Mouse (Mus musculus) embryonic facial prominence, embryonic 14.5 days (tissue): ENCODE measurements at regions not wholly inside any gene's neighbourhood (a gene's known extent, or its start where the extent isn't known, plus 50 kb on each side); places are given as distances from the start of the nearest gene placed in this dataset.

Experiments used
- ATAC-seq: fragments of 200-750 bp; cut with Nextera tagmentation; 2 replicates; pipeline ENCODE4 v1.8.0; 2017; ENCODE audit warnings: low read depth, moderate number of reproducible peaks, moderate TSS enrichment
- DNase-seq: peaks from one replicate; pipeline ENCODE4 v3.0.0-alpha.2; 2015; ENCODE audit warnings: low spot score
- H3K27ac ChIP-seq: fragments of 300-500 bp; sonication (generic); replicated peaks from 2 replicates; pipeline ENCODE4 v1.5.1; 2014; ENCODE audit warnings: low read depth, mild to moderate bottlenecking, low read length, moderate library complexity
- H3K27me3 ChIP-seq: fragments of 300-500 bp; sonication (generic); replicated peaks from 2 replicates; pipeline ENCODE4 v1.6.1; 2014; ENCODE audit warnings: low read length; ENCODE audit not compliant: control insufficient read depth, insufficient read depth
- H3K36me3 ChIP-seq: fragments of 300-500 bp; sonication (generic); 2 replicates; pipeline ENCODE4 v1.6.1; 2014; ENCODE audit warnings: low read length, mixed read lengths; ENCODE audit not compliant: control insufficient read depth, insufficient read depth
- H3K4me1 ChIP-seq: fragments of 300-500 bp; sonication (generic); 2 replicates; pipeline ENCODE4 v1.6.1; 2014; ENCODE audit warnings: antibody characterized with exemption, low read length; ENCODE audit not compliant: control insufficient read depth, insufficient read depth
- H3K4me2 ChIP-seq: fragments of 300-500 bp; sonication (generic); 2 replicates; pipeline ENCODE4 v1.6.1; 2014; ENCODE audit warnings: low read depth, mild to moderate bottlenecking, low read length, moderate library complexity, mixed read lengths
- H3K4me3 ChIP-seq: fragments of 300-500 bp; sonication (generic); 2 replicates; pipeline ENCODE4 v1.5.1; 2014; ENCODE audit warnings: low read depth, mild to moderate bottlenecking, low read length
- H3K9ac ChIP-seq: fragments of 300-500 bp; sonication (generic); 2 replicates; pipeline ENCODE4 v1.6.1; 2014; ENCODE audit warnings: low read depth, mild to moderate bottlenecking, low read length, moderate library complexity, mixed read lengths
- H3K9me3 ChIP-seq: fragments of 300-500 bp; sonication (generic); 2 replicates; pipeline ENCODE4 v1.6.1; 2016; ENCODE audit warnings: low read length; ENCODE audit not compliant: control insufficient read depth
- WGBS: fragments of 180-500 bp; shearing (Covaris S2); extraction: QIAGEN DNeasy Blood & Tissue Kit; methylation state at CpG from one replicate; pipeline ENCODE4 v1.1.7; 2014; 5-methylcytosine and 5-hydroxymethylcytosine counted together

DNA sequence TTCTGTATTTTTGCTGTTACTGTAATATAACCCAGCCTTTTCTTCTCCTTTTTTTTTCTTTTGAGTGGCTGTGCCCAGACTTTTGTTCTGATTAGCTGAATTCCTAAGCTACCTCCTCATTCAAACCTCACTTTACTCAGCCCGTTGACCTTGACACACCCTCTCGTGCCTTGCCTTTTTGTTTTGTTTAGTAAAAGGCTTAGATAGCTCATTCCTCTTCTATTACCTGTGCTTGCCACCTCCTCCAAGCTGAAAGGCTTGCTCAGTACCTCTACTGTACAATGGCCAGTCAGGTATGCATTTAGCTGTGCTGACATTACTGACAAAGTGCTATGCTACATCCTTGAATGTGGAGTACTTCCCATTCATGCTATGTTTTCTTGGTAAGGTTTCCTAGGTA, 464.2 kb upstream of the Smarca2 start:
- no peak overlapping the region for H3K27ac ChIP-seq
- no peaks in the 10 kb centered on the region for H3K27me3 ChIP-seq
- H3K36me3 ChIP-seq = no peaks in the 10 kb centered on the region
- H3K4me2 ChIP-seq = no peak overlapping the region
- no peaks in the 10 kb centered on the region for H3K9me3 ChIP-seq
- WGBS = 75% methylated on average over 2 of the region's 2 CpGs
- H3K4me3 ChIP-seq = no peak overlapping the region
- no peaks in the 10 kb centered on the region for H3K4me1 ChIP-seq
- DNase-seq = peak; percentile 41
- no peak overlapping the region for H3K9ac ChIP-seq
- no peak for ATAC-seq

DNA sequence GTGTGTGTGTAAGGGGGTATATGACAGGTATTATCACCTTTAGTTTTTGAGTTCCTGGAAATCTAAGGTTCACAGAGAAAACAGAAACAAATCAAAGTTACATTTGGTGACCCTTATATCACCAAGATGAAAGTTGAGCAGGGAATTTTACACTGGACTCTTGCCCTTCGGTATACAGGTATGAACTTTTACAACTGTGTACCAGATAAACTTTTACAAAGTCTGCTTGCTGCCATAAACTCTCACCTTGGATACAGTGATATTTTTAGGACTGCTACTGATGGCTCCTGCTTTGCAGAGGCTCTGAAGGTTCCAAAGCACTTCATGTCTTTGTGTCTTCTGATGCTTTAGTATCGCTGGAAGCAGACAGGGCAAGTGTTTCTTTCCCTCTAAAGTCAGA, 461.3 kb upstream of the Smarca2 start:
- Histone ChIP-seq H3K4me1 (no peaks in the 10 kb centered on the region), H3K36me3 (no peaks in the 10 kb centered on the region), H3K4me2 (no peak overlapping the region), H3K9ac (no peak overlapping the region), H3K9me3 (no peaks in the 10 kb centered on the region), H3K4me3 (no peak overlapping the region), H3K27me3 (no peaks in the 10 kb centered on the region), H3K27ac (no peak overlapping the region)
- ATAC-seq (no peak), DNase-seq (no peak)
- WGBS = 88% methylated on average over 2 of the region's 2 CpGs

DNA sequence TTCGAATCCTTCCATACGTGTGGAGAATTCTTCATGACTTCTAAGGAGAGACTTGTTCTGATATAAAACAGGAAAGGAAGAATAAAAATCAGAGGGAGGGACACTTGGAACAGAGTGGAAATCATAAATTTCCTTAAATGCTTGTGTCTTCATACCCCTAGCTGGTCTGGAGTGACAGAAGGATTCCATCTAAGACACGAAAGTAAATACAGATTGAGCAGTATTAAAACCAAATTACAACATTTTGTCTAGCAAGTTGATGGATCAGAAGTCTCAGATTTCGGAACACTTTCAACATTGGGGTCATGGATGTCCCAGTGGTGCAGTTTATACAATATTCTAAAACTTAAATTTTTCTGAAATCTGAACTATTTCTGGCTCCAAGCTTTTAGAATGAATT, 453.6 kb upstream of the Smarca2 start:
- DNase-seq = peak; percentile 10
- no peak for ATAC-seq
- H3K36me3 ChIP-seq = no peaks in the 10 kb centered on the region
- no peak overlapping the region for H3K27ac ChIP-seq
- H3K9ac ChIP-seq = no peak overlapping the region
- H3K4me2 ChIP-seq = no peak overlapping the region
- no peaks in the 10 kb centered on the region for H3K4me1 ChIP-seq
- 64% methylated on average over 4 of the region's 4 CpGs for whole genome bisulfite sequencing
- no peaks in the 10 kb centered on the region for H3K9me3 ChIP-seq
- no peaks in the 10 kb centered on the region for H3K27me3 ChIP-seq
- no peak overlapping the region for H3K4me3 ChIP-seq

DNA sequence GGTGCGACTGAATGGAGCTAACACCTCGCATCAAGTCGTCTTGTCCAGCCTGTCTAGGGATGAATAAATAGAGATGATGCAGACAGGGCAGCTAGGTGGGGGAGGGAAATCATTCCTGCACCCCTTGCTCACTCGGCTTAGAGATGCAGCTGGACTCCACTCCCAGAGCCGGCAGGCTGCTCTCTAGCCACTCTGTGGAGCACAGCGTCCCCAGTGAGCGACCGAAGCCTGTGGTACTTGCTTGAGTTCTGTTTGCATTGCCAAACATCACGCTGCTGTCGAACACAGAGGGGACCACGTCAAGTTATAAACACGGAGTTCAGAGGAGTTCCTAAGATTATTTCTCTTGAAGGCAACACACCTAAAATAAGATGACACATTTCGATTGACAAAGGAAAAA, 439.9 kb upstream of the Smarca2 start:
- DNase-seq = peak; percentile 17

DNA sequence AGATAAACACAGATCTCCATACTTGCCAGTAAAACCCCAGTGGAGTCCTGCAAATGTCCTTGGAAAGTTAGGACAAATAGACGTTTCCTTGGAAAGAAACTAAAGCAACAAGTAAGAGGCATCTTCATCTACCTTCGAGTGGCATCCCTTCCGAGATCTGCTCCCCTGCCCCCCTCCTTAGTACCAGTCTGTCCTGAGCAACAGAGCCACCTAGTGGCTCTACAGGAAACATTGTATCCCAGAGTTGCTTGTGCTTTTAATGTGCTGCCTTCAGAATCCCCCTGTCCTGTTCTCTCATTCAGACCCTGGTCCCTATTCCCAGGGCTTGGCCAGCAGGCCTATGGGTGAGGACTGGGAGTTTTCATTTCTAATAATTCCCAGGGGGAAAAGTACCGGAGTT, 423.1 kb upstream of the Smarca2 start:
- ATAC-seq (no peak), DNase-seq (peak; percentile 65)
- Histone ChIP-seq H3K36me3 (no peaks in the 10 kb centered on the region), H3K4me1 (no peaks in the 10 kb centered on the region), H3K27ac (no peak overlapping the region), H3K9ac (no peak overlapping the region), H3K27me3 (no peaks in the 10 kb centered on the region), H3K9me3 (no peaks in the 10 kb centered on the region), H3K4me2 (no peak overlapping the region), H3K4me3 (no peak overlapping the region)
- 14% methylated on average over 4 of the region's 4 CpGs for WGBS

More for the DNA sequence above, 439.9 kb upstream of the Smarca2 start:
- WGBS = 49% methylated on average over 13 of the region's 13 CpGs
- H3K4me2 ChIP-seq = no peak overlapping the region
- no peaks in the 10 kb centered on the region for H3K27me3 ChIP-seq
- H3K27ac ChIP-seq = no peak overlapping the region
- no peak overlapping the region for H3K9ac ChIP-seq
- H3K9me3 ChIP-seq = no peaks in the 10 kb centered on the region
- H3K4me3 ChIP-seq = no peak overlapping the region
- ATAC-seq = no peak
- no peaks in the 10 kb centered on the region for H3K36me3 ChIP-seq
- H3K4me1 ChIP-seq = no peaks in the 10 kb centered on the region

DNA sequence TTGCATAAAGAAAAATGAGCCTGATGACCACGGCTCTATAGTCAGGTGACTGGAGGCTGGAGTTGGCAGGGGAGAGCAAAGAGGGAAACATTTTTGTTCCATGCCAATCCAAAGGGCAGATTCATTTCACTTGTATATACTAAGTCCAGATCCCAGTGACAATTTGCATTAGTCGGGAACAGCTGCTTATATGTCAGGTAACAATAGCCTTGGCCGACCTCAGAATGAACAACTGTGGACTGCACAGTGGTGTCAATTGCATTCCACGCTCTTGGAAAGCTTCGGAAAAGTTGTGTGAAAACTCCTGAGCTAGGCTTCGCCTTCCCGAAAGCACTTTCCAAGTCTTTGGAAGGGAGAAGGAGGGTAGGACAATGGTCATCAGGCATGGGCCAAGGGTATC, 419.8 kb upstream of the Smarca2 start:
- Histone ChIP-seq H3K4me3 (no peak overlapping the region), H3K36me3 (no peaks in the 10 kb centered on the region), H3K9me3 (no peaks in the 10 kb centered on the region), H3K27ac (no peak overlapping the region), H3K4me2 (no peak overlapping the region), H3K4me1 (no peaks in the 10 kb centered on the region), H3K9ac (no peak overlapping the region), H3K27me3 (no peaks in the 10 kb centered on the region)
- 68% methylated on average over 7 of the region's 7 CpGs for WGBS
- peak; percentile 66 for DNase-seq
- 0 out of 2 replicates have a peak, but pooled peaks have one; percentile 55 for ATAC-seq

DNA sequence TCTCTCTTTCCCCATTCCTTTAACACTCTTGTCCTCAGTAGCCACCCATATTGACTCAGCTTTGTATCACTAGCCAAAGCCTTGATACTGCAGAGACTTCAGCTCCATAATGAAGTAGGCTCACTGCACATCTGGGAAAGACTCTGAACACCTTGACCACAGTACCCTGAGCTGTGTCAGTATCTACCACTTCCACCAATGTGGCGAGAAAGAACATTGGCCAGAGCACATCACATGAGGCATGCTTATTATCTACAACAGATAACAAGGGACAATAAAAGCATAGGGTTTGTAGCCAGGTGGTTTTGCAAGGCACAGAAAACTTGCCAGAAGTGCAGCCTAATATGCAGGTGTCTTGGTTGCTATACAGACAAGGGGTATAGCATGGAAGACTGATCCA, 414.0 kb upstream of the Smarca2 start:
- H3K27ac ChIP-seq = no peak overlapping the region
- H3K36me3 ChIP-seq = no peaks in the 10 kb centered on the region
- H3K4me3 ChIP-seq = no peak overlapping the region
- DNase-seq (no peak), ATAC-seq (no peak)
- H3K27me3 ChIP-seq = no peaks in the 10 kb centered on the region
- H3K4me2 ChIP-seq = no peak overlapping the region
- no peaks in the 10 kb centered on the region for H3K4me1 ChIP-seq
- no peak overlapping the region for H3K9ac ChIP-seq
- H3K9me3 ChIP-seq = no peaks in the 10 kb centered on the region
- 80% methylated on average over 1 of the region's 1 CpGs for WGBS

DNA sequence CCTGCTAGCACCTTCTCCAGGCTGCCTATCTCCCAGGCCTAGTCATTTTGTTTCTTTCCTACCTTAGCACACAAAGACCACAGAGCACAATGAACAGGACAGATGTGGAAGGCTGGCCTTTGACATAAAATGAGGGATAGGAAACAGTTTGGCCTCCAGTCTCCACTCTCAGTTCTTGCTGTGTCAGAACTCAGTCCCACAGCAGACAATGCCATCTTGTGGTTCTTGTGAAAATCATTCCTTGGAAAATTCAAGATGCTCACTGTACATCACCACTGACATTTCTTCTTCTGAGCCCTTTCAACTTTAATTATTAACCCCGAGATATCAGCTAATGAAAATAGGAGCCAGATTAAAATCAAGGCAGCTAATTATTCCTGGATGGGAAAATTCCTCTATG, 411.2 kb upstream of the Smarca2 start:
- ATAC-seq (no peak), DNase-seq (peak; percentile 55)
- WGBS = 59% methylated on average over 1 of the region's 1 CpGs
- Histone ChIP-seq H3K27ac (no peak overlapping the region), H3K9me3 (no peaks in the 10 kb centered on the region), H3K4me1 (no peaks in the 10 kb centered on the region), H3K4me3 (no peak overlapping the region), H3K4me2 (no peak overlapping the region), H3K27me3 (no peaks in the 10 kb centered on the region), H3K9ac (no peak overlapping the region), H3K36me3 (no peaks in the 10 kb centered on the region)

DNA sequence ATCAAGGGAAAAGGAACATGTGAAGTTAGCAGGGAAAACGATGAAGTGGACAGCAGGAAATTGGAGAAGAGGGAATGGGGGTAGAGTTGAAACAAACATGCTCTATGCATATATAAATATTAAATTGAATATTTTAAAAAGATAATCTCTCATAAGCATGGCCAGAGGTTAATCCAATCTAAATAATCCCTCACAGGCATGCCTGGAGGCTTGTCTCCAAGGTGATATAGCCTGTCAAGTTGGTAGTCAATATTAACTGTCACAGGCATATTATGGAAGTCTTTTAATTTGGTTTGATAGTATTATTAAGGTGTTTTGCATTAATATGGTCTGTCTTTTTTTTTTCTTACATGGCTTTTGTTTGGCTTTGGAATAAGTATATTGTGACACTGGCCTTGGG, 396.1 kb upstream of the Smarca2 start:
- no peak overlapping the region for H3K9ac ChIP-seq
- H3K4me1 ChIP-seq = no peaks in the 10 kb centered on the region
- H3K27me3 ChIP-seq = no peaks in the 10 kb centered on the region
- H3K4me3 ChIP-seq = no peak overlapping the region
- WGBS = 63% methylated on average over 1 of the region's 1 CpGs
- no peaks in the 10 kb centered on the region for H3K9me3 ChIP-seq
- DNase-seq (no peak), ATAC-seq (no peak)
- no peak overlapping the region for H3K27ac ChIP-seq
- H3K4me2 ChIP-seq = no peak overlapping the region
- no peaks in the 10 kb centered on the region for H3K36me3 ChIP-seq
